Mouse (Mus musculus) forebrain, embryonic 15.5 days (tissue): ENCODE data around the gene Lztfl1. TPM values are rescaled to one million over a fixed set of nuclear protein-coding genes. Genes with fewer than 3 reads are reported as not detected.
"Not testable (repeated sequence)": the region's sequence is repeated elsewhere in the genome, so short reads cannot be mapped to it uniquely, and the experiment has no call there.

Experiments
- ATAC-seq: fragments of 200-750 bp; cut with Nextera tagmentation; replicated peaks from 2 replicates; pipeline ENCODE4 v1.8.0; 2017; ENCODE audit warnings: mild to moderate bottlenecking, moderate TSS enrichment, moderate library complexity
- H3K27ac ChIP-seq: fragments of 300-500 bp; sonication (generic); replicated peaks from 2 replicates; pipeline ENCODE4 v1.5.1; 2015; ENCODE audit warnings: mild to moderate bottlenecking, inconsistent platforms
- H3K27me3 ChIP-seq: fragments of 300-500 bp; sonication (generic); 2 replicates; pipeline ENCODE4 v1.6.1; 2015; ENCODE audit warnings: inconsistent platforms
- H3K36me3 ChIP-seq: fragments of 300-500 bp; sonication (generic); 2 replicates; pipeline ENCODE4 v1.6.1; 2015; ENCODE audit warnings: mild to moderate bottlenecking, inconsistent platforms
- H3K4me1 ChIP-seq: fragments of 300-500 bp; sonication (generic); 2 replicates; pipeline ENCODE4 v1.6.1; 2015; ENCODE audit warnings: inconsistent platforms
- H3K4me2 ChIP-seq: fragments of 300-500 bp; sonication (generic); replicated peaks from 2 replicates; pipeline ENCODE4 v1.6.1; 2015; ENCODE audit warnings: mild to moderate bottlenecking, inconsistent platforms
- H3K4me3 ChIP-seq: fragments of 300-500 bp; sonication (generic); 2 replicates; pipeline ENCODE4 v1.5.1; 2015; ENCODE audit warnings: mild to moderate bottlenecking, inconsistent platforms
- H3K9ac ChIP-seq: fragments of 300-500 bp; sonication (generic); replicated peaks from 2 replicates; pipeline ENCODE4 v1.6.1; 2015; ENCODE audit warnings: mild to moderate bottlenecking, inconsistent platforms
- H3K9me3 ChIP-seq: fragments of 300-500 bp; sonication (generic); 2 replicates; pipeline ENCODE4 v1.6.1; 2016; ENCODE audit warnings: inconsistent platforms
- WGBS: fragments of 180-500 bp; shearing (Covaris S2); methylation state at CpG from one replicate; pipeline ENCODE4 v1.1.7; 2015; ENCODE audit warnings: mixed read lengths; 5-methylcytosine and 5-hydroxymethylcytosine counted together
- polyA plus RNA-seq: library from polyadenylated mRNA; unstranded; fragments of >200 nt; fragmentation: Nextera tagmentation; extraction: Ambion mirVana; gene quantifications from 2 replicates; pipeline ENCODE4 v1.2.1, GENCODE M21; 2015

Lztfl1 gene
- polyA plus RNA-seq, result 50.8 and 56.0 TPM in 2 replicates

- WGBS, result under 1% methylated on average over 55 of the region's 55 CpGs
- ATAC-seq, result peak; percentile 99
Observed at GRCm38 (mm10) chr9:123717186-123718008, at the start of gene Lztfl1. Lztfl1 (minus strand) TSS chr9:123717697.

GRCm38 (mm10) chr9:123766996-123767395 is 49.5 kb upstream of the Lztfl1 start:
- Histone ChIP-seq H3K36me3 (no peaks in the 10 kb centered on the region), H3K4me3 (no peak overlapping the region), H3K4me2 (no peak overlapping the region), H3K27me3 (no peaks in the 10 kb centered on the region), H3K27ac (no peak overlapping the region), H3K9ac (no peak overlapping the region), H3K4me1 (no peaks in the 10 kb centered on the region), H3K9me3 (no peaks in the 10 kb centered on the region)
- 85% methylated on average over 3 of the region's 3 CpGs for WGBS
- no peak for ATAC-seq

More at GRCm38 (mm10) chr9:123717186-123718008, at the start of gene Lztfl1:
- Histone ChIP-seq H3K4me2 (peak within 1 kb of the TSS; percentile 59), H3K9ac (peak within 1 kb of the TSS; percentile 63), H3K27ac (peak within 1 kb of the TSS; percentile 73), H3K36me3 (no peaks in the 10 kb centered on the region; the same call in 1 of the 2 replicates), H3K4me1 (peaks cover 15% of the 10 kb centered on the region), H3K9me3 (no peaks in the 10 kb centered on the region), H3K4me3 (peak within 1 kb of the TSS; percentile 80), H3K27me3 (no peaks in the 10 kb centered on the region)

- Histone ChIP-seq H3K4me1 (no peaks in the 10 kb centered on the region), H3K36me3 (no peaks in the 10 kb centered on the region), H3K4me3 (no peak overlapping the region), H3K4me2 (no peak overlapping the region), H3K27me3 (no peaks in the 10 kb centered on the region), H3K9me3 (no peaks in the 10 kb centered on the region), H3K9ac (no peak overlapping the region), H3K27ac (no peak overlapping the region)
- WGBS, result 82% methylated on average over 3 of the region's 3 CpGs
- ATAC-seq, result no peak
Observed at GRCm38 (mm10) chr9:123763771-123764170, 46.3 kb upstream of the Lztfl1 start.

- Histone ChIP-seq H3K4me1 (no peaks in the 10 kb centered on the region), H3K4me3 (no peak overlapping the region), H3K27ac (no peak overlapping the region), H3K9me3 (no peaks in the 10 kb centered on the region), H3K27me3 (no peaks in the 10 kb centered on the region), H3K4me2 (no peak overlapping the region), H3K36me3 (no peaks in the 10 kb centered on the region), H3K9ac (no peak overlapping the region)
- WGBS, result 92% methylated on average over 4 of the region's 4 CpGs
- no peak for ATAC-seq
Observed at GRCm38 (mm10) chr9:123762886-123763285, 45.4 kb upstream of the Lztfl1 start.

- Histone ChIP-seq H3K9ac (no peak overlapping the region), H3K4me2 (no peak overlapping the region), H3K36me3 (no peaks in the 10 kb centered on the region), H3K27ac (no peak overlapping the region), H3K27me3 (no peaks in the 10 kb centered on the region), H3K4me1 (no peaks in the 10 kb centered on the region), H3K4me3 (no peak overlapping the region), H3K9me3 (no peaks in the 10 kb centered on the region)
- 82% methylated on average over 3 of the region's 3 CpGs for WGBS
- ATAC-seq, result no peak
Observed at GRCm38 (mm10) chr9:123760806-123761205, 43.3 kb upstream of the Lztfl1 start.

- whole genome bisulfite sequencing, result 74% methylated on average over 4 of the region's 4 CpGs
Observed at GRCm38 (mm10) chr9:123758645-123759044, 41.1 kb upstream of the Lztfl1 start.

GRCm38 (mm10) chr9:123758156-123758555 is 40.7 kb upstream of the Lztfl1 start:
- no peak for ATAC-seq
- Histone ChIP-seq H3K27ac (no peak overlapping the region), H3K4me1 (no peaks in the 10 kb centered on the region), H3K9me3 (no peaks in the 10 kb centered on the region), H3K9ac (no peak overlapping the region), H3K36me3 (no peaks in the 10 kb centered on the region), H3K27me3 (no peaks in the 10 kb centered on the region), H3K4me2 (no peak overlapping the region), H3K4me3 (no peak overlapping the region)
- 90% methylated on average over 1 of the region's 1 CpGs for WGBS

More at GRCm38 (mm10) chr9:123758645-123759044, 41.1 kb upstream of the Lztfl1 start:
- Histone ChIP-seq H3K27ac (no peak overlapping the region), H3K4me1 (no peaks in the 10 kb centered on the region), H3K4me3 (no peak overlapping the region), H3K27me3 (no peaks in the 10 kb centered on the region), H3K4me2 (no peak overlapping the region), H3K36me3 (no peaks in the 10 kb centered on the region), H3K9ac (no peak overlapping the region), H3K9me3 (no peaks in the 10 kb centered on the region)
- no peak for ATAC-seq

GRCm38 (mm10) chr9:123757326-123757725 is 39.8 kb upstream of the Lztfl1 start:
- WGBS, result 60% methylated on average over 2 of the region's 2 CpGs
- no peaks in the 10 kb centered on the region for H3K9me3 ChIP-seq

GRCm38 (mm10) chr9:123756752-123757151 is 39.3 kb upstream of the Lztfl1 start:
- no peaks in the 10 kb centered on the region for H3K27me3 ChIP-seq
- ATAC-seq, result no peak
- H3K36me3 ChIP-seq, result no peaks in the 10 kb centered on the region
- no peak overlapping the region for H3K27ac ChIP-seq
- 89% methylated on average over 3 of the region's 3 CpGs for WGBS
- no peak overlapping the region for H3K9ac ChIP-seq
- H3K4me3 ChIP-seq, result no peak overlapping the region
- H3K4me2 ChIP-seq, result no peak overlapping the region
- no peaks in the 10 kb centered on the region for H3K4me1 ChIP-seq
- H3K9me3 ChIP-seq, result no peaks in the 10 kb centered on the region

More at GRCm38 (mm10) chr9:123757326-123757725, 39.8 kb upstream of the Lztfl1 start:
- no peak for ATAC-seq
- Histone ChIP-seq H3K27me3 (no peaks in the 10 kb centered on the region), H3K4me3 (no peak overlapping the region), H3K9ac (no peak overlapping the region), H3K4me1 (no peaks in the 10 kb centered on the region), H3K4me2 (no peak overlapping the region), H3K36me3 (no peaks in the 10 kb centered on the region), H3K27ac (no peak overlapping the region)

GRCm38 (mm10) chr9:123754333-123754732 is 36.8 kb upstream of the Lztfl1 start:
- no peak overlapping the region for H3K4me3 ChIP-seq
- ATAC-seq, result no peak
- H3K27me3 ChIP-seq, result no peaks in the 10 kb centered on the region
- H3K9ac ChIP-seq, result no peak overlapping the region
- no peak overlapping the region for H3K4me2 ChIP-seq
- no peak overlapping the region for H3K27ac ChIP-seq
- H3K9me3 ChIP-seq, result no peaks in the 10 kb centered on the region
- 96% methylated on average over 4 of the region's 4 CpGs for WGBS
- no peaks in the 10 kb centered on the region for H3K4me1 ChIP-seq
- no peaks in the 10 kb centered on the region for H3K36me3 ChIP-seq

- not testable (repeated sequence) for H3K27ac ChIP-seq, H3K36me3 ChIP-seq, ATAC-seq, H3K9ac ChIP-seq, H3K27me3 ChIP-seq, H3K4me3 ChIP-seq, H3K9me3 ChIP-seq, H3K4me1 ChIP-seq, H3K4me2 ChIP-seq
- 89% methylated on average over 8 of the region's 8 CpGs for WGBS
Observed at GRCm38 (mm10) chr9:123749687-123750086, 32.2 kb upstream of the Lztfl1 start.

GRCm38 (mm10) chr9:123740799-123741198 is 23.3 kb upstream of the Lztfl1 start:
- no peak overlapping the region for H3K9ac ChIP-seq
- no peaks in the 10 kb centered on the region for H3K9me3 ChIP-seq
- H3K4me2 ChIP-seq, result no peak overlapping the region
- no peaks in the 10 kb centered on the region for H3K4me1 ChIP-seq
- WGBS, result 81% methylated on average over 4 of the region's 4 CpGs
- no peak for ATAC-seq
- no peak overlapping the region for H3K4me3 ChIP-seq
- H3K36me3 ChIP-seq, result no peaks in the 10 kb centered on the region
- H3K27me3 ChIP-seq, result no peaks in the 10 kb centered on the region
- H3K27ac ChIP-seq, result no peak overlapping the region
